Mouse (Mus musculus) lung, postnatal 4 days (tissue): ENCODE data around the gene Lce1g.

Experiments
- DNase-seq, 2 experiments: peaks; one replicate each; pipeline ENCODE4 v3.0.0; 2021

Lce1g gene

DNA sequence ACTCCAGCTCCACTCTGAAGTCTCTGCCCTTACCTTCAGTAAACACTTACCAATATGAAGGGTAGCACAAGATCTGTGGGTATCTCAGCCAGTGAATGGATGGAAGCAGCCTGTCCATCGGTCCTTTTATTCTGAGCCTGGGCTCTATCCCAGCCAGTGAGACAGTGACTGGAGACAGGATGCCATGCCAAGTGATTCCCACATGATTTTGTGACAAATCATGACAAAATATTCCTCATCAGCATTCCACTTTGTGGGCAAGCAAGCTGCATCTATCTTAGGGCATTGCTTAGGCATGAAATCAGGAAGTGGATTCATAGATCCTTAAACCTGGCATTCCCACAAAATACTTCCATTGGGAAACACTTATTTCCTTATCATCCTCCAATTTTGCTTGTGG is at the start of gene Lce1g:
Lce1g (minus strand) TSS at position 101 of the 400 bp plus-strand sequence.
- no peak for DNase-seq

DNA sequence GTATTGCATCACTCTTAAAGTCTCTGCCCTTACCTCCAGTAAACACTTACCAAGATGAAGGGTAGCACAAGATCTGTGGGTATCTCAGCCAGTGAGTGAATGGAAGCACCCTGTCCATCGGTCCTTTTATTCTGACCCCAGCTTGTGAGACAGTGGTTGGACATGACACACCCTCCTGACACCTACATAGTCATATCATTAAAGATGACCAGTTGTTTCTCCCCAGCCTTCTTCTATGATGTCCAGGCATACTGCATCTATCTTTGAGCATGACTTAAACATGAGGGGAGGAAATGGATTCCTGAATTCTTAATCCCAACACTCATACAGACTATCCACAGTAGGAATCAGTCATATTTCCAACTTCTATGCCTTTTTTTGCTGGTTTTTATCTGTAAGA is 38.3 kb upstream of the Lce1g start, which contains the start of gene Lce1j:
Lce1j (minus strand) TSS at position 101 of the 400 bp plus-strand sequence.
- no peak for DNase-seq

DNA sequence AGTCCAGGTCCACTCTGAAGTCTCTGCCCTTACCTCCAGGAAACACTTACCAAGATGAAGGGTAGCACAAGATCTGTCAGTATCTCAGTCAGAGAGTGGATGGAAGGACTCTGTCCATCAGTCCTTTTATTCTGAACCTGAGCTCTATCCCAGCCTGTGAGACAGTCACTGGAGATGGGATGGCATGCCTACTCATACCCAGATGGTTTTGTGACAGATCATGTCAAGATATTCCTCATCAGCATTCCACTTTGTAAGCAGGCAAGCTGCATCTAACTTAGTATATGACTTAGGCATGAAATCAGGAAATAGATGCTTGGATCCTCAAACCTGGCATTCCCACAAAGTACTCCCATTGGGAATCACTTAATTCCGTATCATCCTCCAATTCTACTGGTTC is 26.7 kb upstream of the Lce1g start, which contains the start of gene Lce1i:
Lce1i (minus strand) TSS at position 101 of the 400 bp plus-strand sequence.
- no peak for DNase-seq

DNA sequence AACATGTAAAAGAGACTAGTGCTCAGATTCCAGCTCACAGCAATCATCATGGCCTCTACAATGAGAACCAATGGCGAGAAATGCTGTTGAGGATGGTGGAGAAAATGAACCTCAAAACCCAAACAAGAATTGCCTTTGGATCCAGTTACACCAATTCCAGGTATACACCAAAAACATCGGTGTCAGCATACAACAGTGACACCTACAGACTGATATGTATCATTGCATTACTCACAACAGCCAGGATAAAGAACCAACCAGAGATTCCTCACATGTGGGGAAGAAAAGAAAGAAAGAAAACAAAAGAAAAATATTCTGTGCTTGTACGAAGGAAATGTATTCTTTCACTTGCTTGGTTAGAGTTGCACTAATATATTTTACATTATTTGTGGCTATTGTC is 19.4 kb upstream of the Lce1g start:
- DNase-seq = no peak

DNA sequence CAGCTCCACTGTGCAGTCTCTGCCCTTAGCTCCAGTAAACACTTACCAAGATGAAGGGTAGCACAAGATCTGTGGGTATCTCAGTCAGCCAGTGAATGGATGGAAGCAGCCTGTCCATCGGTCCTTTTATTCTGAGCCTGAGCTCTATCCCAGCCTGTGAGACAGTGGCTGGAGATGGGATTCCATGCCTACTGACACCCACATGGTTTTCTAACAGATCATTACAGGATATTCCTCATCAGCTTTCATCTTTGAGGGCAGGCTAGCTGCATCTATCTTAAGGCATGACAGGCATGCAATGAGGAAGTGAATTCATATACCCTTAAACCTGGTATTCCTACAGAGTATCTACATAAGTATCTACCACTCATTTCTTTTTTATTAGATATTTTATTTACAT is 12.8 kb upstream of the Lce1g start, which contains the start of gene Lce1h:
Lce1h (minus strand) TSS at position 101 of the 400 bp plus-strand sequence.
- DNase-seq = no peak

DNA sequence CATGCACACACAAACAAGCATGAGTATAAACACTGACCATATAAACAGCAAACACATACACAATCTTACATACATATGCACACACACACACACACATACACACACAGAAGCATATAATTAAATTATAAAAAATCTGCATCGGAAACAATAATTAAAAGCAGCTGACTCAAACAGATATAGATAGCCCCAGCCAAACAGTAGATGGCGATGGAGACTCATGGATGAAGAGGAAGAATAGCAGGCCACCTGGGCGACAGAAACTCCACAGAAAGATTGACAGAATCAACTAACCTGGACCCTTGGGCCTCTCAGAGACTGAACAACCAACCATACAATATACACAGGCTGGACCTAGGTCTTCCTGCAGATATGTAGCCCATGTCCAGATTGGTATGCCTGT is 1.1 kb upstream of the Lce1g start:
- DNase-seq = no peak

DNA sequence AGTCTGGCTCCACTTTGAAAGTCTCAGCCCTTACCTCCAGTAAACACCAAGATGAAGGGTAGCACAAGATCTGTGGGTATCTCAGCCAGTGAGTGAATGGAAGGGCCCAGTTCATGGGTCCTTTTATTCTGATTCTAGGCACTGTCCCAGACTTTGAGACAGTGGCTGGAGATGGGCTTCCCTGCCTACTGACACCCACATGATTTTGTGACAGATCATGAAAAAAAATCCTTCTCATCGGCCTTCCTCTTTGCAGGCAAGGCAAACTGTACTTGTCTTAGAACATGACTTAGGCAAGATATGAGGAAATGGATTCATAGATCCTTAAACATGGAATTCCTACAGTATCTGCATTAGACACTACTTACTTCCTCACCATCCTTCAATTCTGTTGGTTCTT is 13.1 kb downstream of the Lce1g start, which contains the start of gene Gm38119:
Gm38119 (minus strand) TSS at position 101 of the 400 bp plus-strand sequence.
- no peak for DNase-seq

DNA sequence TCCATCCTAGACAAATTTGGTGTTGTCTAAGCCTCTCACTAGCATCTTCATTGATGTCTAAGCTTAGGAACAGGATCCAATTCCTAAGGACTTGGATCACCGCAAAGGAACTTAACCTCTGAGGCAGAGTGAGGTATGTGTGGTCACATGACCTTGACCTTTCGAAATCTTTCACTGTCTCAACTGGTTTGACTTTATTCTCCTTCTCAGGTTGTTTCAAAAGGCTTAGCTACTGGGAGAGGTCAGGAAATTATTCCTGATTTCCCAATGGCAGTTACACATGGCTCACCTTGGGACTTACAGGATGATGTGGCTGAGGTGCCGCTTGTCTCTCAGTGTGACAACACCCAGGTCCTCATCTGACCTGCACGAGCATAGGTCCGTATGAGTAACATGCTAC is 29.5 kb downstream of the Lce1g start:
- DNase-seq = no peak

DNA sequence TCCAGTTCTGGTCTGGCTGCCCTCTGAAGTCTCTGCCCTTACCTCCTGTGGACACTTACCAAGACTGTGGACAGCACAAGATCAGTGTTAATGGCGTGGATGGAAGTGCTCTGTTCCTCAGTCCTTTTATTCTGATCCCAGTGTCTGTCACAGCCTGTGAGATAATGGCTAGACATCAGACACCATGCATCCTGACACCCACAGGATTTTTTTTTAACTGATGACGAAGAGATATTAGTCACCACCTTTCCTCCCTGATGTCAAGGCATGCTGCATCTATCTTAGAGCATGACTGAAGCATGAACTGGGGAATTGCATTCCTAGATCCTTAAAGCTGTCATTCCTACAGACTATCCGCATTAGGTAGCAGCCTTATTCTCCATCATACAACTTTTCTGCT is 31.9 kb downstream of the Lce1g start, which contains the start of gene Lce1f:
Lce1f (minus strand) TSS at position 101 of the 400 bp plus-strand sequence.
- no peak for DNase-seq

DNA sequence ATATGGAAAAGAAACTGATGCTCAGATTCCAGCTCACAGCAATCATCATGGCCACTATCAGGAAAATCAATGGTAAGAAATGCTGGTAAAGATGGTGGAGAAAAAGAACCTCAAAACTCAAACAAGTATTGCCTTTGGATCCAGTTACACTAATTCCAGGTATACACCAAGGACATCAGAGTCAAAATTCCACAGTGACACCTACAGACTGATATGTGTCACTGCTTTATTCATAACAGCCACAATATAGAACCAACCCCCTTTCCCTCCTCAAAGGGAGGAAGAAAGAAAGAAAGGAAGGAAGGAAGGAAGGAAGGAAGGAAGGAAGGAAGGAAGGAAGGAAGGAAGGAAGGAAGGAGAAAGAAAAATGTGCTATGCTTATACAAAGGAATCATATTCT is 37.0 kb downstream of the Lce1g start:
- DNase-seq = no peak

DNA sequence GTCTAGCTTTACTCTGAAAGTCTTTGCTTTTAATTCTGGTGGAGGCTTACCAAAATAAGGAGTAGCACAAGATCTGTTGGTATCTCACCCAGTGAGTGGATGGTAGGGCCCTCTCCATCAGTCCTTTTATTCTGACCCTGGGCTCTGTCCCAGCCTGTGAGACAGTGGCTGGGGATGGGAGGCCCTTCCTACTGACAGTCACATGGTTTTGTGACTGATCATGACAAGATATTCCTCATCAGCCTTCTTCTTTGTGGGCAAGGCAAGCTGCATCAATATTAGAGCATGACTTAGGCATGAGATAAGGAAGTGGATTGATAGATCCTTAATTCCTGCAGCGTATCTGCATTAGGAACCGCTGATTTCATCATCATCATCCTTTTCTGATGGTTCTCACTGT is 43.2 kb downstream of the Lce1g start, which contains the start of gene Lce1e:
Lce1e (minus strand) TSS at position 101 of the 400 bp plus-strand sequence.
- no peak for DNase-seq
